Mouse (Mus musculus) embryonic facial prominence, embryonic 14.5 days (tissue): ENCODE measurements around the gene Coq8a. TPM values are rescaled to one million over a fixed set of nuclear protein-coding genes. Genes with fewer than 3 reads are reported as not detected.

ENCODE experiments used
- ATAC-seq: fragments of 200-750 bp; cut with Nextera tagmentation; 2 replicates; pipeline ENCODE4 v1.8.0; 2017; ENCODE audit warnings: low read depth, moderate number of reproducible peaks, moderate TSS enrichment
- DNase-seq: peaks from one replicate; pipeline ENCODE4 v3.0.0-alpha.2; 2015; ENCODE audit warnings: low spot score
- H3K27ac ChIP-seq: fragments of 300-500 bp; sonication (generic); replicated peaks from 2 replicates; pipeline ENCODE4 v1.5.1; 2014; ENCODE audit warnings: low read depth, mild to moderate bottlenecking, low read length, moderate library complexity
- H3K27me3 ChIP-seq: fragments of 300-500 bp; sonication (generic); replicated peaks from 2 replicates; pipeline ENCODE4 v1.6.1; 2014; ENCODE audit warnings: low read length; ENCODE audit not compliant: control insufficient read depth, insufficient read depth
- H3K36me3 ChIP-seq: fragments of 300-500 bp; sonication (generic); 2 replicates; pipeline ENCODE4 v1.6.1; 2014; ENCODE audit warnings: low read length, mixed read lengths; ENCODE audit not compliant: control insufficient read depth, insufficient read depth
- H3K4me1 ChIP-seq: fragments of 300-500 bp; sonication (generic); 2 replicates; pipeline ENCODE4 v1.6.1; 2014; ENCODE audit warnings: antibody characterized with exemption, low read length; ENCODE audit not compliant: control insufficient read depth, insufficient read depth
- H3K4me2 ChIP-seq: fragments of 300-500 bp; sonication (generic); 2 replicates; pipeline ENCODE4 v1.6.1; 2014; ENCODE audit warnings: low read depth, mild to moderate bottlenecking, low read length, moderate library complexity, mixed read lengths
- H3K4me3 ChIP-seq: fragments of 300-500 bp; sonication (generic); 2 replicates; pipeline ENCODE4 v1.5.1; 2014; ENCODE audit warnings: low read depth, mild to moderate bottlenecking, low read length
- H3K9ac ChIP-seq: fragments of 300-500 bp; sonication (generic); 2 replicates; pipeline ENCODE4 v1.6.1; 2014; ENCODE audit warnings: low read depth, mild to moderate bottlenecking, low read length, moderate library complexity, mixed read lengths
- H3K9me3 ChIP-seq: fragments of 300-500 bp; sonication (generic); 2 replicates; pipeline ENCODE4 v1.6.1; 2016; ENCODE audit warnings: low read length; ENCODE audit not compliant: control insufficient read depth
- WGBS: fragments of 180-500 bp; shearing (Covaris S2); extraction: QIAGEN DNeasy Blood & Tissue Kit; methylation state at CpG from one replicate; pipeline ENCODE4 v1.1.7; 2014; 5-methylcytosine and 5-hydroxymethylcytosine counted together
- polyA plus RNA-seq: library from polyadenylated mRNA; unstranded; fragments of >200 nt; fragmentation: Nextera tagmentation; extraction: Ambion mirVana; gene quantifications from 2 replicates; pipeline ENCODE4 v1.2.1, GENCODE M21; 2014

Gene Coq8a
- 15.8 and 24.7 TPM in 2 replicates for polyA plus RNA-seq

DNA sequence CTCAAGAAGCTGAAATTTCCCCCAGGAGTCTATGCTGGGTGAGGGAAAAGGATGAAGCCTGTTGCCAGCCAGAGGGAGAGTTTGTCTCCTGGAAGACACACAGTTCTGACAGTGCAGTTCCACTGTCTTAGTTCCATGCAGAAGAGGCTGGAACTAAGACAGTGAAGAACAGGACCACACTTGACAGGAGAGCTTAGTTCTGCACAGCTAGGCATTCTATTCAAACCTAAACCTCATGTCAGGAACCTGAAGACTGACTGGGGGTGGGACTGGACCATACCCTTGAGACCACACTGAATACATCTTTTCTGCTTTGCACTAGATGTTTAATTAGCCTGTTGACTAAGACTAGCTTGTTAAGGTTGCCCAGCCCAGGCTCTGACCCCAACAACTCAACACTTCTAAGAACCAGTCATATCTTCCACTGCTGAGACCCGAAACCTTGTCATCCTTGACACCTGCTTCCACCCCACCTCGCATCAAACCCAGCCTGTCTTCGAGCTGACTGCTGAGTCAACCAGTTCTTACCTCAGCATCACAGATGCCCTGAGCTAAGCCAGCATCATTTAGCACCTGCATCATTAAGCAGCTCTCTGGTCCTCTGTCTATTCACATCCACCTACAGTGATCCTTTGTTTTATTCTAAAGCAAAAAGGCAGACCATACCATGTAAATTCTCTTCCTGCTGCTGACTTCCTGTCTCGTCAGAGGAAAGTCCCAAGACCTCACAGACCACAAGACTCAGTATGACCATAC lies at the start of gene Coq8a:
TSS of gene Coq8a (minus strand) at position 644 of the 756 bp plus-strand sequence.
- no peak for ATAC-seq
- 49% methylated on average over 4 of the region's 4 CpGs for WGBS

DNA sequence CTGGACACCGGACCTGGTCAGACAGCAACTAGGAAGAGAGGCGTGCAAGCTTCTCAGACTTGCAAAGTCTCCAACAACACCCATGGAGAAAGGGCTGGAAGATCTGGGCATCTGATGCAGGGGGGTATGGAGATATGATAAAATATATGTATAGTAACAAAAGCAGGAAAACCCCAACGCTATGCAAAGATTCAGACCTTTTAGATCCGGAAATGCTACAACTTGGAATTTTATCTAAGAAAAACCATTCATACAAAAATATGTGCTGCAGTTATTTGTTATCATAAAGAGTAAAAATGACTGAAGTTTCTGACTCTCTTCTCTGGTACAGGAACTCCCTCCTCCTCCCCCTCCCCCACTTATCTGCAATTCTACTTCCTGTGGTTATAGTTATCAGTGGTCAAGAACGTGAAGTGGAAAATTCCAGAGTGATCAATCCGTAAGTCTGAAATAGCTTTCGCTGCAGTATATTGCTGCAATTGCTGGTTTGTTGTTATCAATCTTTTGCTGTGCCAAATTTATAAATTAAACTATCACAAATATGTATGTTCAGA lies 49.3 kb upstream of the Coq8a start:
- H3K27ac ChIP-seq: no peak overlapping the region
- peaks cover 7% of the 10 kb centered on the region; the same call in 1 of the 2 replicates for H3K4me1 ChIP-seq
- H3K27me3 ChIP-seq: no peaks in the 10 kb centered on the region
- no peaks in the 10 kb centered on the region for H3K9me3 ChIP-seq
- H3K4me3 ChIP-seq: no peak overlapping the region
- no peak for DNase-seq
- no peaks in the 10 kb centered on the region for H3K36me3 ChIP-seq
- H3K9ac ChIP-seq: no peak overlapping the region
- H3K4me2 ChIP-seq: no peak overlapping the region
- no peak for ATAC-seq
- 78% methylated on average over 7 of the region's 7 CpGs for WGBS

More for the DNA sequence above, at the start of gene Coq8a:
- H3K4me3 ChIP-seq: no peak within 1 kb of the TSS
- no peaks in the 10 kb centered on the region for H3K27me3 ChIP-seq
- no peak within 1 kb of the TSS for H3K9ac ChIP-seq
- no peak within 1 kb of the TSS for H3K4me2 ChIP-seq
- H3K9me3 ChIP-seq: peaks cover 1% of the 10 kb centered on the region
- H3K27ac ChIP-seq: no peak within 1 kb of the TSS
- H3K4me1 ChIP-seq: peaks cover 8% of the 10 kb centered on the region; the same call in 1 of the 2 replicates
- no peaks in the 10 kb centered on the region for H3K36me3 ChIP-seq
- DNase-seq: no peak

- H3K4me3 ChIP-seq: no peak overlapping the region
- H3K36me3 ChIP-seq: no peaks in the 10 kb centered on the region
- no peak for DNase-seq
- peaks cover 7% of the 10 kb centered on the region; the same call in 1 of the 2 replicates for H3K4me1 ChIP-seq
- no peaks in the 10 kb centered on the region for H3K27me3 ChIP-seq
- no peaks in the 10 kb centered on the region for H3K9me3 ChIP-seq
- ATAC-seq: no peak
- no peak overlapping the region for H3K4me2 ChIP-seq
- no peak overlapping the region for H3K9ac ChIP-seq
- H3K27ac ChIP-seq: no peak overlapping the region
- WGBS: 82% methylated on average over 6 of the region's 7 CpGs
Measured at GRCm38 (mm10) chr1:180247901-180248300, 48.5 kb upstream of the Coq8a start.

DNA sequence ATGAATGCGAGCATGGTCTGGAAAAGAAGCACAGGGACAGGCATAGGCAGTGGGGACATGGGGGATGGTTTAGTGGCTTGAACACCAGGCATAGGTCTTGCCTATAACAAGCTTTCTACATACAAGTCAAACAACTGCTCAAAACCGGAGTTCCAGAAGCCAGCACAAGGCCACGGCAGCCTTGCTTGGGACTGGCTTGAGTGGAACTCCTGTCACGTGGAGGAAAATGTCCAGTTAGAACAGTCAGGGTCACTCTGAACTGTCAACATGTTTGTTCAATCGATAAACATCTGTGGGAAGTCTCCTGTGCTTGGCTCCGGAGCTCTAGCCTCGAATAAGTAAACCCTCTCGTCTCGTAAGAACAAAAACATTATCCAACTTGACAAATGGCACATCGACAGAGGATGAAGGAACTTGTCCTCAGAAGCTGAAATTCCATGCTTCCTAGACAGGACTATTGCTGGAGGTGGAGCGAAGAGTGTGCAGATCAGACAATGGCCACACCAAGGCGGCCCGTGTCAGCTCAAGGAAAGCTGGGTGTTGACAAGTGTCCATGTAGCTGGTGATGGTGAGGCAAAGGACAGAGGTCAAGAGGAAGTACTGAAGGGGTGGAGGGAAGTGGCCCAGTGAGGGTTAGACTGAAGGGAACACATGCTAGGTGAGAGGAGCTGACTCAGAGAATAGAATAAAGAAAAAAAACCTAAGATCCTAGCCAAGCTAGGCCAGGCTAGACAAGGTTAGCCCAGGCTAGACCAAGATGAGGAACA lies 46.5 kb upstream of the Coq8a start:
- Histone ChIP-seq H3K4me2 (no peak overlapping the region), H3K9ac (no peak overlapping the region), H3K36me3 (no peaks in the 10 kb centered on the region), H3K4me1 (peaks cover 7% of the 10 kb centered on the region; the same call in 1 of the 2 replicates), H3K27ac (no peak overlapping the region), H3K9me3 (no peaks in the 10 kb centered on the region), H3K4me3 (no peak overlapping the region), H3K27me3 (no peaks in the 10 kb centered on the region)
- ATAC-seq (no peak), DNase-seq (no peak)
- WGBS: 85% methylated on average over 13 of the region's 13 CpGs

- Histone ChIP-seq H3K4me1 (no peaks in the 10 kb centered on the region), H3K36me3 (no peaks in the 10 kb centered on the region), H3K4me2 (no peak overlapping the region), H3K4me3 (no peak overlapping the region), H3K9me3 (no peaks in the 10 kb centered on the region), H3K27me3 (no peaks in the 10 kb centered on the region), H3K27ac (no peak overlapping the region), H3K9ac (no peak overlapping the region)
- no peak for DNase-seq
- 59% methylated on average over 3 of the region's 3 CpGs for WGBS
- ATAC-seq: no peak
Measured at GRCm38 (mm10) chr1:180231729-180232128, 32.3 kb upstream of the Coq8a start.

- 24% methylated on average over 2 of the region's 2 CpGs for WGBS
- Histone ChIP-seq H3K27ac (no peak overlapping the region), H3K27me3 (no peaks in the 10 kb centered on the region), H3K36me3 (no peaks in the 10 kb centered on the region), H3K4me1 (peaks cover 4% of the 10 kb centered on the region; the same call in 1 of the 2 replicates), H3K9ac (no peak overlapping the region), H3K4me2 (no peak overlapping the region), H3K4me3 (no peak overlapping the region), H3K9me3 (no peaks in the 10 kb centered on the region)
- no peak for DNase-seq
- no peak for ATAC-seq
Measured at GRCm38 (mm10) chr1:180230580-180230979, 31.2 kb upstream of the Coq8a start.

GRCm38 (mm10) chr1:180229906-180230305 lies 30.5 kb upstream of the Coq8a start:
- Histone ChIP-seq H3K27me3 (no peaks in the 10 kb centered on the region), H3K9me3 (no peaks in the 10 kb centered on the region), H3K4me1 (peaks cover 7% of the 10 kb centered on the region; the same call in 1 of the 2 replicates), H3K4me2 (no peak overlapping the region), H3K27ac (no peak overlapping the region), H3K9ac (no peak overlapping the region), H3K4me3 (no peak overlapping the region), H3K36me3 (no peaks in the 10 kb centered on the region)
- DNase-seq (no peak), ATAC-seq (no peak)
- 85% methylated on average over 7 of the region's 7 CpGs for WGBS

DNA sequence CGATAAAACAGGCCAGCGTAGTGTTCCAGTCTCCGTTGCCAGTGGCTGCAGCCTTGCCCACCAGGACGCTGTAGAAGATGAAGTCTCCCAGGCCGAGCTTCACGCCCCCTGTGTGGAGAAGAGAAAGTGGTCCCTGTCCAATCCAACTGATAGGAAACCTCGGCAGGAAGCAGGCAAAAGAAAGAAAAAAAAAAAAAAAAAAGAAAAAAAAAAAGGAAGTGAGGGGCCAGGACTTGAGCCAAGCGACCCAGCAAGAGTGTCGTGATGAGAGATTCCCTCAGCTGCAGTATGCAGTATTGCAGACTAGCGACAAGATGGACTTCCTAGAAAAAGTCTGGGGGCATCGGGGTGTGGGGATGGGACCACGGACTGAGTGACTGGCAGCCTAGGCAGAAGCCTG lies 29.5 kb upstream of the Coq8a start:
- WGBS: 84% methylated on average over 12 of the region's 12 CpGs
- no peaks in the 10 kb centered on the region for H3K9me3 ChIP-seq
- no peak overlapping the region for H3K9ac ChIP-seq
- no peak overlapping the region for H3K4me3 ChIP-seq
- H3K4me2 ChIP-seq: no peak overlapping the region
- no peaks in the 10 kb centered on the region for H3K27me3 ChIP-seq
- H3K36me3 ChIP-seq: no peaks in the 10 kb centered on the region
- DNase-seq (no peak), ATAC-seq (no peak)
- no peak overlapping the region for H3K27ac ChIP-seq
- peaks cover 7% of the 10 kb centered on the region; the same call in 1 of the 2 replicates for H3K4me1 ChIP-seq
